Mouse (Mus musculus): ENCODE data around the gene 6030408B16Rik.

DNA sequence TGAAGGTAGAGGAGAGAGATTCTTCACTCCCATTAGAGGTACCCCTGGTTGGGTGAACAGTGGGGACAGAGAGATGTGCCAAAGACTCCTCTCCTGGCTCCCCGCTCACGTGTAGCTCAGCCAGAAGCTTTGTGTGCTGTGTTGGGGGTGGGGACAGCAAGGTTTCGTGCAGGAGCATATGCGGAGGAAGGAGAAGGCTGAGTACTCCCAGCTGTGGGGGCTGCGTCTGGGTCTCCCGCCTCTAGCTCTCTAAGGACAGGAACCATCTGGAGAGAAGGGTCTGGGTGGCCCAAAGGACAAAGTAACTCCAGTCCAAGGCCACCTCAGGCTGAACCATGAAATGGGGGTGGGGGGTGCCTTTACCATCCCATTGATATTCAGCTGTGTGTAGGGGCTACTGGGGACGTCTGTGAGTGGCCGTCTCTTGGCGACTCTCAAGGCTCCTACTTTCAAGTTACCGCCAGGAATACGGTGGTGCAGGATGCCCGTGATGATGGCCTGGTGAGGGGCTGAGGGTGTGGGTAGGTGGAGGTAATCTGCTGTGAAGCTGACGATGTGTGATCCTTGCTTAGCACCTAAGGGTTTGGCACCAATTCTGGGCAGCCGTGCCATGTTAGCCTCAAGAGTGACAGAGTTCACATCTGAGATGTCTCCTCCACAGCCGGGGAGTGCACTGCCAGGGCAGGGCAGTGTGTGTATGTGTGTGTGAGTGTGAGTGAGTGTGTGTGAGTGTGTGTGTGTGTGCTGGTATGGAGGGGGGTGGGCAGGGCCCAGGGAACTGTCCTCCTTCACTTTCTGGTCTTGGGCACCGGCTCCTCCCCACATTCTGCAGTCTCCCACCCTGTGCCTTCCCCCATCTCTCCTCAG, 1.2 kb downstream of the 6030408B16Rik start:
- TF ChIP-seq CTCF (IDR thresholded peaks at IDR 0.05; ENCODE audit: borderline replicate concordance, extremely low read depth, insufficient read depth, insufficient read length) (no peak), POLR2A (IDR thresholded peaks at IDR 0.05; ENCODE audit: borderline replicate concordance, extremely low read depth, insufficient read depth, insufficient read length, poor library complexity, severe bottlenecking) (no peak)

Measured in brain, embryonic 14.5 days (tissue).